Mouse (Mus musculus) hindbrain, embryonic 14.5 days (tissue): ENCODE data around the gene Helq. TPM values are rescaled to one million over a fixed set of nuclear protein-coding genes. Genes with fewer than 3 reads are reported as not detected.

Experiments used
- ATAC-seq: fragments of 200-750 bp; cut with Nextera tagmentation; 2 replicates; pipeline ENCODE4 v1.8.0; 2017; ENCODE audit warnings: moderate number of reproducible peaks, mild to moderate bottlenecking, moderate TSS enrichment, moderate library complexity; ENCODE audit not compliant: low FRiP score
- DNase-seq: peaks from one replicate; pipeline ENCODE4 v3.0.0-alpha.2; 2015; ENCODE audit warnings: low spot score
- H3K27ac ChIP-seq: fragments of 300-500 bp; sonication (generic); 2 replicates; pipeline ENCODE4 v1.5.1; 2014; ENCODE audit warnings: mild to moderate bottlenecking, moderate library complexity
- H3K27me3 ChIP-seq: fragments of 300-500 bp; sonication (generic); 2 replicates; pipeline ENCODE4 v1.6.1; 2014; ENCODE audit warnings: mild to moderate bottlenecking, low read length, mixed read lengths; ENCODE audit not compliant: control insufficient read depth, insufficient read depth
- H3K36me3 ChIP-seq: fragments of 300-500 bp; sonication (generic); replicated peaks from 2 replicates; pipeline ENCODE4 v1.6.1; 2014; ENCODE audit not compliant: control insufficient read depth, insufficient read depth
- H3K4me1 ChIP-seq: fragments of 300-500 bp; sonication (generic); replicated peaks from 2 replicates; pipeline ENCODE4 v1.6.1; 2014; ENCODE audit warnings: antibody characterized with exemption, low read length, mixed read lengths; ENCODE audit not compliant: control insufficient read depth, insufficient read depth
- H3K4me2 ChIP-seq: fragments of 300-500 bp; sonication (generic); replicated peaks from 2 replicates; pipeline ENCODE4 v1.6.1; 2014; ENCODE audit warnings: mild to moderate bottlenecking, moderate library complexity
- H3K4me3 ChIP-seq: fragments of 300-500 bp; sonication (generic); replicated peaks from 2 replicates; pipeline ENCODE4 v1.5.1; 2014; ENCODE audit warnings: mild to moderate bottlenecking, low read length
- H3K9ac ChIP-seq: fragments of 300-500 bp; sonication (generic); 2 replicates; pipeline ENCODE4 v1.6.1; 2014
- H3K9me3 ChIP-seq: fragments of 300-500 bp; sonication (generic); 2 replicates; pipeline ENCODE4 v1.6.1; 2016; ENCODE audit warnings: low read length; ENCODE audit not compliant: control insufficient read depth
- WGBS: fragments of 180-500 bp; shearing (Covaris S2); extraction: QIAGEN DNeasy Blood & Tissue Kit; methylation state at CpG from one replicate; pipeline ENCODE4 v1.1.7; 2014; 5-methylcytosine and 5-hydroxymethylcytosine counted together
- polyA plus RNA-seq: library from polyadenylated mRNA; unstranded; fragments of >200 nt; fragmentation: Nextera tagmentation; extraction: Ambion mirVana; gene quantifications from 2 replicates; pipeline ENCODE4 v1.2.1, GENCODE M21; 2014

The Helq gene
- polyA plus RNA-seq, result 20.1 and 23.8 TPM in 2 replicates

DNA sequence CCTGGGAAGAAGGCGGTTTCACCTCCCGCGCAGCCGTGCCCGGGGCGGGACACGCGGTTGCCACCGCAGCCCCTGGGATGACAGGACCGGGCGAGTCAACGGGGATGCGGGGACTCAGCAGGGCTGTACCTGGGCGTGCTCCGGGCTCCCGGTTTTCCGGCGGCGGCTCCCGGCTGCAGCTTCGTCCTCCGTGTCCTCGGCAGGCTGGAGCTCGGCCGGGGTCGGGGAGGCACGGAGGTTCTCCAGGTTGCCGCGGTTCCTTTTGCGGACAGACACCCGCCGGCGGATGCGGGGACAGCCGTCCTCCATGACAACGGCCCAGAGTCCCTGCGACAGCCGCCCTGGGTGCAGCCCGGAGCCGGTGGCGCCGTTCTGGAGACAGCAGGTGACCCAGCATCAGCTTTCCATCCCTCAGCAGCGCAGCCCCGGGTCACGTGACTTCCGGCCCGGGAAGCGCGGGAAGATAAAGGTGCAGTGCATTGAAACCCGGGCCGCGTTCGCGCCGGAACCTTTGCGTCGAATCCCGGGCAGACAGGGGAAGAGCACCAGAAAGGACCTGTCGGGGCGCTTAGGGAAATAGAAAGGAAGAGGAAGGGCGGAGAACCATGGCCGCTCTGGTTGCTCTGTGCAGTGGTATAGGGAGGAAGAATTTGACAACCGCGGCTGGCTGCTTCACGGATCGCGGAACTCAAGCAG is at the start of gene Helq, which contains the start of gene Mrps18c:
TSS of gene Helq (minus strand) at position 434 of the 696 bp plus-strand sequence.
TSS of gene Mrps18c (plus strand) at position 463 of the 696 bp plus-strand sequence.
- peak within 1 kb of the TSS; percentile 89 for H3K4me3 ChIP-seq
- peaks cover 51% of the 10 kb centered on the region for H3K36me3 ChIP-seq
- ATAC-seq (peak; percentile 97), DNase-seq (peak; percentile 90)
- WGBS, result under 1% methylated on average over 67 of the region's 67 CpGs
- no peaks in the 10 kb centered on the region for H3K27me3 ChIP-seq
- H3K9ac ChIP-seq, result peak within 1 kb of the TSS; percentile 89
- peak within 1 kb of the TSS; percentile 68 for H3K27ac ChIP-seq
- H3K4me1 ChIP-seq, result peaks cover 14% of the 10 kb centered on the region
- H3K9me3 ChIP-seq, result no peaks in the 10 kb centered on the region
- H3K4me2 ChIP-seq, result peak within 1 kb of the TSS; percentile 89

DNA sequence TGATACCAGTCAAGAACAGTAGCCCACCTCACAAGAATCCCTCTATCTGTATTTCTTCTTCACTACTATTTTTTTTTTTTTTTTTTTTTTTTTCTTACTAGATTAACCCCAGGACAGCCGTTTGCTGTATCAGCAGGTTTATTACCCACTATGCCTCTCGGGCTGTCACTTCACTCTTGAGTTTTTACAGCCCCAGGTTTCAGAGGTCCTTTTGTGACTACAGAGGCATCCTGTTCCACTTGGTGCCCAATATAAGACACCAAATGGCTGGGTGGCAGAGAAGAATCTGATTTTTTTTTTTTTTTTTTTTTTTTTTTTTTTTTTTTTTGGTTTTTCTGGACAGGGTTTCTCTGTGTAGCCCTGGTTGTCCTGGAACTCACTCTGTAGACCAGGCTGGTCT is 48.7 kb upstream of the Helq start:
- DNase-seq (no peak), ATAC-seq (no peak)
- Histone ChIP-seq H3K4me2 (peak overlapping the region; percentile 82), H3K36me3 (no peaks in the 10 kb centered on the region), H3K9me3 (0 out of 2 replicates have a peak, but pooled peaks cover 1% of the 10 kb centered on the region), H3K27ac (no peak overlapping the region), H3K27me3 (peaks cover 64% of the 10 kb centered on the region), H3K4me3 (peak overlapping the region; percentile 42), H3K9ac (peak overlapping the region; percentile 47; the same call in 1 of the 2 replicates), H3K4me1 (peaks cover 14% of the 10 kb centered on the region)
- WGBS, result 17% methylated on average over 2 of the region's 2 CpGs

- no peak for DNase-seq
- H3K4me2 ChIP-seq, result peak overlapping the region; percentile 82
- no peaks in the 10 kb centered on the region for H3K36me3 ChIP-seq
- no peak for ATAC-seq
- H3K9ac ChIP-seq, result peak overlapping the region; percentile 47
- peaks cover 14% of the 10 kb centered on the region for H3K4me1 ChIP-seq
- peaks cover 64% of the 10 kb centered on the region for H3K27me3 ChIP-seq
- no peak overlapping the region for H3K27ac ChIP-seq
- H3K9me3 ChIP-seq, result 0 out of 2 replicates have a peak, but pooled peaks cover 7% of the 10 kb centered on the region
- under 1% methylated on average over 22 of the region's 22 CpGs for WGBS
- H3K4me3 ChIP-seq, result peak overlapping the region; percentile 42
These were observed 48.2 kb upstream of the Helq start for GRCm38 (mm10) chr5:100846599-100846920.

- H3K4me1 ChIP-seq, result peaks cover 14% of the 10 kb centered on the region
- peak overlapping the region; percentile 42 for H3K4me3 ChIP-seq
- under 1% methylated on average over 52 of the region's 52 CpGs for WGBS
- H3K9me3 ChIP-seq, result 0 out of 2 replicates have a peak, but pooled peaks cover 8% of the 10 kb centered on the region
- H3K27me3 ChIP-seq, result peaks cover 64% of the 10 kb centered on the region
- peak overlapping the region; percentile 82 for H3K4me2 ChIP-seq
- no peak overlapping the region for H3K27ac ChIP-seq
- DNase-seq (no peak), ATAC-seq (peak; percentile 34; the same call in 1 of the 2 replicates)
- no peaks in the 10 kb centered on the region for H3K36me3 ChIP-seq
- H3K9ac ChIP-seq, result peak overlapping the region; percentile 47
These were observed 47.6 kb upstream of the Helq start for GRCm38 (mm10) chr5:100845848-100846598.

DNA sequence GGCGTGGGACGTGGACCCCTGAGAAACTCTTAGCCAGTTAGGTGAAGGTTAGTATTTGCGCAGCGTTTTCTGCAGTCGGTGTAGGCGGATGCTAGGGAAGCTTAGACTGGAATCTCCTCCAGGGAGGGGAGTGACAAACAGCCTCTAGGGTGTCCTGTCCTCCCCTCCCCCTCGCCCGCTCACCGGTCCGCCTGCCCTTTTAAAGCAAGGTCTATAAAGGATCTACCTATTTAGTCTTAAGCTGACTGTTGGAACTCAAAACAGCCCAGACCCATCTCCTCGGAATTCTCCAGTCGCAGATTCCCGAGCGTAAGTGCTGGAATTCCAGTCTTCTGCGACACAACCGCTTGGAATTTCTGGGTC is 47.1 kb upstream of the Helq start, which contains the start of gene Gpat3:
TSS of gene Gpat3 (plus strand) at position 229 of the 363 bp plus-strand sequence.
- peaks cover 64% of the 10 kb centered on the region for H3K27me3 ChIP-seq
- peaks cover 14% of the 10 kb centered on the region for H3K4me1 ChIP-seq
- H3K9ac ChIP-seq, result peak within 1 kb of the TSS; percentile 47
- 0 out of 2 replicates have a peak, but pooled peaks cover 8% of the 10 kb centered on the region for H3K9me3 ChIP-seq
- no peak for ATAC-seq
- peak within 1 kb of the TSS; percentile 82 for H3K4me2 ChIP-seq
- H3K27ac ChIP-seq, result no peak within 1 kb of the TSS
- WGBS, result under 1% methylated on average over 16 of the region's 16 CpGs
- DNase-seq, result no peak
- peak within 1 kb of the TSS; percentile 42 for H3K4me3 ChIP-seq
- no peaks in the 10 kb centered on the region for H3K36me3 ChIP-seq

DNA sequence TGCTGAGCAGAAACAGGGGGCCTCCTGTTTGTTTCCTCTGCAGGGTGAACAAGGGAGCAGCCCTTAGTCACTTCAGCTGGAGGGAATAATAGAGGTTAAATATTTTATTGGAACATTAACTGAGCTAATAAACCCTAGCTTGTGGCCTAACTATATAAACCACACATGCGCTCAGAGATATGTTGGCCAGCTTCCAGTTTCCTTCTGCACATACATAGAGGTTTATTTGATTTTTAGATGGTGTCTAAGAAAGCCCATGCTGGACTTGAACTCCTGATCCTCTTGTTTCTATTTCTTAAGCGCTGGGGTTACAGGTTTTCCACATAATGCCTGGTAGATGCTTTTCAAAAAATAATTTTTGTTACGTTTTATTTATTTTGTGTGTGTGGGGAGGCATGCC is 46.1 kb upstream of the Helq start:
- H3K27me3 ChIP-seq, result peaks cover 64% of the 10 kb centered on the region
- no peaks in the 10 kb centered on the region for H3K36me3 ChIP-seq
- H3K4me1 ChIP-seq, result peaks cover 14% of the 10 kb centered on the region
- no peak overlapping the region for H3K4me2 ChIP-seq
- H3K4me3 ChIP-seq, result no peak overlapping the region
- ATAC-seq (no peak), DNase-seq (no peak)
- H3K27ac ChIP-seq, result no peak overlapping the region
- H3K9ac ChIP-seq, result no peak overlapping the region
- WGBS, result 62% methylated on average over 3 of the region's 3 CpGs
- 0 out of 2 replicates have a peak, but pooled peaks cover 8% of the 10 kb centered on the region for H3K9me3 ChIP-seq

- ATAC-seq, result no peak
- WGBS, result 93% methylated on average over 7 of the region's 7 CpGs
These were observed 39.5 kb upstream of the Helq start for GRCm38 (mm10) chr5:100837907-100838306.

DNA sequence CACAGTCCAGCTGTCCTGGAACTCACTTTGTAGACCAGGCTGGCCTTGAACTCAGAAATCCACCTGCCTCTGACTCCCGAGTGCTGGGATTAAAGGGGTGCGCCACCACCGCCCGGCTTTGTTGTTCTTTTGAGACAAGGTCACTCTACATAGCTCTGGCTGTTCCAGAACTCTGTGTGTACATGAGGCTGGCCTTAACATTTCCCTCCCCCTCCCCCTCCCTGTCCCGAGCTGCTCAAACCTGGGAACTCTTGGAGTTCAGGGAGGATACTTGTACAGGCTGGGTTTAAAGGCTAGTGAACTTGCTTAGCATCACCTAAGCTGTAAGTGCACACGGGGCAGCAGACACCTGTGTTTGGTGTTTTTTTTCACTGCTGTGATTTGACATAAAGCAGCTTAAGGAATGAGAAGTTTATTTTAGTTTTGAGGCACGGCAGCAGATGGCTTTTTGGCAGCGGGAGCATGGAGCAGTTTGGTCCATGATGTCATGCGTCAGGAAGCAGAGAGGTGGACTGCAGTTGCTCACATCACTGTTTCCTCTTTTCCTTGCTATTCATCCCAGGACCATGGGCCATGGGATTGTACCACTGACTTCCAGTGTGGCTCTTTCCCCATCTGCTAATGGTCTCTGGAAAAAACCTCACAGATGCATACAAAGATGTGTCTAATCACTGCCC is 37.6 kb upstream of the Helq start:
- DNase-seq (no peak), ATAC-seq (no peak)
- H3K36me3 ChIP-seq, result no peaks in the 10 kb centered on the region
- H3K9me3 ChIP-seq, result no peaks in the 10 kb centered on the region
- no peak overlapping the region for H3K27ac ChIP-seq
- H3K4me2 ChIP-seq, result no peak overlapping the region
- WGBS, result 80% methylated on average over 8 of the region's 9 CpGs
- no peaks in the 10 kb centered on the region for H3K27me3 ChIP-seq
- no peak overlapping the region for H3K9ac ChIP-seq
- H3K4me1 ChIP-seq, result no peaks in the 10 kb centered on the region
- H3K4me3 ChIP-seq, result no peak overlapping the region

More at GRCm38 (mm10) chr5:100837907-100838306, 39.5 kb upstream of the Helq start:
- H3K9ac ChIP-seq, result no peak overlapping the region
- no peaks in the 10 kb centered on the region for H3K27me3 ChIP-seq
- no peaks in the 10 kb centered on the region for H3K4me1 ChIP-seq
- H3K36me3 ChIP-seq, result no peaks in the 10 kb centered on the region
- H3K27ac ChIP-seq, result no peak overlapping the region
- no peak for DNase-seq
- H3K4me2 ChIP-seq, result no peak overlapping the region
- 0 out of 2 replicates have a peak, but pooled peaks cover 8% of the 10 kb centered on the region for H3K9me3 ChIP-seq
- no peak overlapping the region for H3K4me3 ChIP-seq

GRCm38 (mm10) chr5:100833841-100834240 is 35.4 kb upstream of the Helq start:
- H3K4me1 ChIP-seq, result no peaks in the 10 kb centered on the region
- no peak overlapping the region for H3K9ac ChIP-seq
- no peak overlapping the region for H3K4me2 ChIP-seq
- H3K27me3 ChIP-seq, result no peaks in the 10 kb centered on the region
- H3K4me3 ChIP-seq, result no peak overlapping the region
- DNase-seq (no peak), ATAC-seq (no peak)
- no peaks in the 10 kb centered on the region for H3K9me3 ChIP-seq
- 88% methylated on average over 2 of the region's 2 CpGs for WGBS
- H3K27ac ChIP-seq, result no peak overlapping the region
- H3K36me3 ChIP-seq, result no peaks in the 10 kb centered on the region
